Mouse (Mus musculus) adrenal gland, adult 18-20 months (tissue): Measurements from ENCODE around the gene Gdpd4. TPM values are rescaled to one million over a fixed set of nuclear protein-coding genes. Genes with fewer than 3 reads are reported as not detected.

Experiments used
- DNase-seq, 2 experiments: peaks; one replicate each; pipeline ENCODE4 v3.0.0; 2021 to 2022; ENCODE audit warnings: low spot score in 2 of 2
- total RNA-seq, 2 experiments: library from RNA; stranded (reverse); gene quantifications; 1 replicate in 1 of 2; 2 replicates in 1 of 2; pipeline ENCODE4 v1.2.3; 2021

The Gdpd4 gene
- total RNA-seq, 2 experiments from 2014 or later = not detected

GRCm38 (mm10) chr7:98084541-98085293 is 165.0 kb downstream of the Gdpd4 start:
- DNase-seq = no peak

- DNase-seq = no peak
Measured at GRCm38 (mm10) chr7:98085314-98085713, 165.6 kb downstream of the Gdpd4 start.

GRCm38 (mm10) chr7:98086346-98086745 is 166.6 kb downstream of the Gdpd4 start:
- DNase-seq = no peak

- no peak for DNase-seq
Measured at GRCm38 (mm10) chr7:98095852-98096251, 176.1 kb downstream of the Gdpd4 start.

- DNase-seq = no peak
Measured at GRCm38 (mm10) chr7:98097557-98097956, 177.8 kb downstream of the Gdpd4 start.

Other genes with a start within 250 kb of the Gdpd4 start
- gene Clns1a, start 223.3 kb upstream of the Gdpd4 start, total RNA-seq = 10 to 100 TPM; 47.4 to 53.8 TPM
- gene Aqp11, start 181.7 kb upstream of the Gdpd4 start, total RNA-seq = 1 to 10 TPM; 2.8 to 3.8 TPM
- gene Pak1, start 131.4 kb upstream of the Gdpd4 start, total RNA-seq = 10 to 100 TPM; 26.9 to 31.3 TPM
- gene Myo7a, start 199.6 kb downstream of the Gdpd4 start, total RNA-seq = 100 to 1,000 TPM; 117 to 127 TPM
- gene Omp, start 225.5 kb downstream of the Gdpd4 start, total RNA-seq = 1 to 10 TPM in 1 of 2 experiments, not detected in 1; 4.4 TPM